Mouse (Mus musculus): ENCODE results near the gene Ift80. TPM values are rescaled to one million over a fixed set of nuclear protein-coding genes. Genes with fewer than 3 reads are reported as not detected.
"Not testable (repeated sequence)": the region's sequence is repeated elsewhere in the genome, so short reads cannot be mapped to it uniquely, and the experiment has no call there.

Gene Ift80
- total RNA-seq (2021), result 10 to 100 TPM; 26.0 to 28.4 TPM

DNA sequence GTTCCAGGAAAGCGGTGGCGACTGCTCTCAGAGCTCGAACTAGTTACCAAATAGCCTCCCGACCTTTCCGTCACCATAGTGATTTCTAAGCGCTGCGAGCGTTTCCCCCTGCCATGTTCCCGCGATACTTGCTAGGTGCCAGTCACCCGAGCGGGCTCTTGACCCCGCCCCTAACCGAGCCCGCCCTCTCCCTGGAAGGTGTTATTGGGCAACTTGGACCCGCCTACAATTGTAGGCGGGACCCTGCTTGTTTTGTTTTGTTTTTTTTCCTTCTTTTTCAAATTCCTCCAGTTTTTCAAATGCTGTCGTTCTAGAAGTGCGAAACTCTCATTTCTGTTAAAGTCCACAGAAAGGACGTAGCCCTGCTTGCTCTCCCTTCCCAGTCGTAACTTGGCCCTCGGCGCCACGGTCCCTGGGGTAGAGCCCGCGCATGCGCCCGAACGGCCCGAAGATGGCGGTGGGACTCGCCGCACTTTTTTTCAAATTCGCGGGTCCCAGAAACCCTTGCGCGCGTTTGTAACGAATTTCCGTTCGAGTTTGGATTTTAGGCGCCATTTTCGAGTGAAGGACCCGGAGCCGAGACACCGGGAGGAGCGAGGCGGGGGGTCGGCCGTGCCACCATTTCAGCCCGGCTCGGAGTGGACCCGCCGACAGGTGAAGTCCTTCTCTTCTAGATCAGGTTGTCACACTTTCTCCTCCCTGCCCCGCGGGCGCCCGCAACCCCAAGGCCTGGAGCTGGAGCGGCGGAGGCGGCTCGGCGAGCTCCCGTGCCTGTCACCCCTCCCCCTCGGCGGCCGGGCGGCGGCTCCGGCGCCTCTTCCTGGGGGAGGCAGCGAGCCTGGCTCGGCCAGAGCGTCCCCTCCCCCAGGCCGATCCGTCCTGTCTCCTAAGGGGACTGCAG, at the start of gene Ift80, which contains the start of gene Smc4:
Ift80 (minus strand) TSS at position 134 of the 901 bp plus-strand sequence.
Smc4 (plus strand) TSS at position 302 of the 901 bp plus-strand sequence.
- DNase-seq, result peak; percentile 92 to 94

- DNase-seq, result no peak
Measured at GRCm38 (mm10) chr3:69051894-69052293, 47.5 kb upstream of the Ift80 start.

- DNase-seq, result no peak
Measured at GRCm38 (mm10) chr3:69049011-69049410, 44.6 kb upstream of the Ift80 start.

DNA sequence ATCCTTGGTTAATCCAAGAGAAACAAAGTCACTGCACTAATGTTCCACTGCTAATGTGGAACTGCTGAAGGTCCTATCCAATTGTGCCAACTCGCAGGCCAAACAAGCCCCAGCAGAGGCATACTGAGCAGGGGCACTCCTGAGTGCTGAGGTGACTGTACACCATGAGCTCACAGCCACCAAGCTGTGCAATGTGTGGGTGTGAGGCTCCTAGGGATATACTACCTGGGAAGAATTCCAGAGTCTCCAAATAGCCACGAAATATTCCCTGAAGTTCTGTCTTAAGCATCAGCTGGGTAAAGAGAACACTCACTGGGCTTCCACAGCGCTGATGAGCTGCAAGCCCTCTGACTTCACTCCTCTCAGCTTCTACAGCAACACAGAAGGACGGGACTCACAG, 43.3 kb upstream of the Ift80 start:
- no peak for DNase-seq

DNA sequence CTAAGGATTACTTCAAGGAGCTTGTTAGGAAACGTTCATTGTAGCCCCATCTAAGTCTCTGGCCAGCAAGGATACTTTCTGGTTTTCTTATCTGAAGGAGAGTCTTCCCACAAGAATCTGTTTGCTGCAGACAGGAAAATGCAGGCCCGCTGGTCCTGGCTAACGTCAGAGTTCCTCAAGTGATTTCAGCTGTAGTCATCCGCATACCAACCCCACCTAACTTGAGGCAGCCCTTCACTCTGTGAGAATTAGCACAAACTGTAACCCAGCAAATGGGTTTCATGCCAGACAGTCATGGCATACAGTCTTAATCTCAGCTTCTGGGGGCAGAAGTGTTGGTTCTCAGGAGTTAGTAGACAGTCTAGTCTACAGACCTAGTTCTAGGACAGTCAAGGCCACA, 42.1 kb upstream of the Ift80 start:
- no peak for DNase-seq

- DNase-seq, result no peak
Measured at GRCm38 (mm10) chr3:69045750-69046149, 41.4 kb upstream of the Ift80 start.

GRCm38 (mm10) chr3:69045400-69045703, 41.0 kb upstream of the Ift80 start:
- no peak for DNase-seq

- peak; percentile 88 for DNase-seq
Measured at GRCm38 (mm10) chr3:69044645-69045399, 40.5 kb upstream of the Ift80 start, which contains the start of gene Trim59. TSS of gene Trim59 (minus strand) at chr3:69044755.

DNA sequence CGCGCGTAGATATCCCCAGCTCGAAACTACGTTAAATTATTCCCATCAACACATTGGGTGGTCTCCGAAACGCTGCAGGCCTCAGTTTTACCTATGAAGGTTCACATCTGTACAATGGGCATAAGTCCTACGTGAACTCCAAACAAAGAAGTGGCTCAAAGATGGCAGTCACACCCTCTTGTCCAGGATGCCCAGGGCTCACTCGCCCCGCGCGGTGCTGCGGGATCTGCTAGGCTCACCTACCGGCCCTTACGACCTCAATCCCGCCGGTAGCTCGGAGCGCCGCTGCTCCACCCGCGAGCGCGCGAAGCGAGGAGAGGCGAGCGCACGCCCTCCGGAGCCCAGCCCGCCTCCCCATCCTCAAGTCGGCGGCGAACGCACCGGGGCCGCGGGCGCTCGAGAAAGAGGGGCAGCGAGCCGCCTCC, 39.8 kb upstream of the Ift80 start:
- no peak for DNase-seq

- no peak for DNase-seq
Measured at GRCm38 (mm10) chr3:69041298-69041697, 36.9 kb upstream of the Ift80 start.

DNA sequence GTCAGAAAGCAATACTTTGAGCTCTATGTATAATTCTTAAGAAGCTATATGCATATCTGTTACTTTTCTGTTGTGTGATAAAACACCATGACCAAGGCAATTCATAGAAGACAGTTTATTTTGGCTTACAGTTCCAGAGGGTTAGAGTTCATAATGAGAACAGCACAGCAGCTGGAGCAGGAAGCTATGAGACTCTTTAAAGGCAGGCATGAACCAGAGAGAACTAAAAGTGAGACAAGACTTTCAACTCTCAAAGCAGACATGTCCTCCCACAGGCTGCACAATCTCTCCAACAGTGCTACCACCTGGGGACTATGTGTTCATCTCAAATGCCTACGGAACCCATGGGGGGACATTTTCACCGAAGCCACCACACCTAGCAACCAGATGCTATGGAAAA, 35.7 kb upstream of the Ift80 start:
- DNase-seq, result no peak

DNA sequence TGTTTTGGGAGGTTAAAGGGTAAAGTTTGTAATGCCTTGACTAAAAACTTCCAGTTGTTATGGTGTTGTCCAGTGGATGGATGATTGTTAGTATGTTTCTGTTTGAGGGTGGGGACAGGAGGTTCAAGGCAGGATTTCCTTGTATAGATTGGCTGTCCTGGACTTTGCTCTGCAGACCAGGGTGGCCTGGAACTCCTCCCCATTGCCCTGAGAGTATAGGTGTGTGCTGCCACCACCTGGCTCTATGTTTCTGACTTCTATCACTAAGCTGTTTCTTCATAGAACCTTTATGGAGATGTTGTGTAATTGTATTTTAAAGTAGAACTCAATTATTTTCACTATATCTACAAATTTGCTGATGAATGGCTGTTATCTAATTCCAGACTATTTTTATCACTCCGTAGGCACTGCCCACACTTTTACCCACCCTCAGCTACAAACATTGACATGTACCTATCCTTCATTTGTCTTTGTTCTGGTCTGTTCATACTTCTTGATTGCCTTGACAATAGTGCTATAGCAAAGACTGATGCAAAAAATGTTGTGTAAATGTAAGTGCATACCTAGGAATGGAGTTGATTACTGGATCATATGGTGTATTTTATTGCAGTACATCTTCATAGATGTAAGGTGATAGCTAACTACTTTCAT, 21.9 kb upstream of the Ift80 start:
- no peak for DNase-seq

DNA sequence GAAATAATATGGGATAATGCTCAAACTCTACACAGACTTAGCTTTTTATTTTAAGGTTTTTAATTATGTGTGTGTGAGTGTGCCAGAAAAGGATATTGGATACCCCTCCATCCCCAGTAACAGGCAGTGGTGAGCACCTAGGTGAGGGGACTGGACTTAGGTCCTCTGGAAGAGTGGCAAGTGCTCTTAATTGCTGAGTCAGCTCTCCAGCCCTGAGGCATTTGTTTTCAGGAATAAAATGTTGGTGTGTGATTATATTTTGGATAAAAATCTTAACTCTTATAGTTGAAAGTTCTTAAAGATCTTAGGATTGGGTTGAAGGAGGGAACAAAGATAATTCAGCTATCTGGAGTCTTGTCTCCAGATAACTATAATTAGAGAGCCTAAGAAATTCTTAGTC, 16.4 kb upstream of the Ift80 start:
- DNase-seq, result no peak

GRCm38 (mm10) chr3:69020285-69020684, 15.9 kb upstream of the Ift80 start:
- DNase-seq, result no peak

GRCm38 (mm10) chr3:69018635-69019034, 14.3 kb upstream of the Ift80 start:
- DNase-seq, result not testable (repeated sequence)

DNA sequence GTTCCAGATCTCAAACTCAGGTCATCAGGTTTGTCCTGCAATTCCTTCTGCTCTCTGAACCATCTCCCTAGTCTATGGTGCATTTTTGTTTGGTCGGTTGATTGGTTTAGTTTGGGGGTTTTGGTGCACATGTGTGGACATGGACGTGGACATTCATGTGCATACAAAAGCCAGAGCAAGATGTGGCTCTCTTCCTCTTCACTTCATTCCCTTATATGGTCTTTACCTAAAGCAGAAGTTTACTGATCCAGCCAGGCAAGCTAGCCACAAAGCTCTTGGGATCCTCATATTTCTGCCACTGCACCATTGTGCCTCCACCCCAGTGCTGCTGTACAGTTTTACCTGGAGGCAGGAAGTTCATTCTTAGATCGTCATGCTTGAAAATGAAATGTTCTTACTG, 12.8 kb upstream of the Ift80 start:
- DNase-seq, result no peak

DNA sequence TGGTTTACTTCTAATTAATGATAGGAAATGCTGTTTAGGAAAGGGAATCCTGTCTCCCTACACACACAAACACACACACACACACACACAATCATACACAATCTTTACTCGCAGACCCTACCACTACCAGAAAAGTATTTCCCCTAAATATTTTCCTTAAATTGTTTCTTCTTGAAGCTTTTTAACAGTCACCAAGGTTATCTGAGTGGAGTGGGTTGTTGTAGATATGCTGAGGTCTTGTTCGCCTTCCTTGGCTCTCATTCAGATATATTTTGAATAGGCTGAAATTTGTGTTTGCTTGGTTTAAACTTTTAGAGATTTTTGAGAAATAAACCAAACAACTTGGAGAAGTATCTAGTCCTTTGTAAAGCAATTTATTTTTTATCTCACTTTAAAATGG, 4.5 kb upstream of the Ift80 start:
- no peak for DNase-seq

GRCm38 (mm10) chr3:69006246-69006760, 1.9 kb upstream of the Ift80 start:
- no peak for DNase-seq

DNA sequence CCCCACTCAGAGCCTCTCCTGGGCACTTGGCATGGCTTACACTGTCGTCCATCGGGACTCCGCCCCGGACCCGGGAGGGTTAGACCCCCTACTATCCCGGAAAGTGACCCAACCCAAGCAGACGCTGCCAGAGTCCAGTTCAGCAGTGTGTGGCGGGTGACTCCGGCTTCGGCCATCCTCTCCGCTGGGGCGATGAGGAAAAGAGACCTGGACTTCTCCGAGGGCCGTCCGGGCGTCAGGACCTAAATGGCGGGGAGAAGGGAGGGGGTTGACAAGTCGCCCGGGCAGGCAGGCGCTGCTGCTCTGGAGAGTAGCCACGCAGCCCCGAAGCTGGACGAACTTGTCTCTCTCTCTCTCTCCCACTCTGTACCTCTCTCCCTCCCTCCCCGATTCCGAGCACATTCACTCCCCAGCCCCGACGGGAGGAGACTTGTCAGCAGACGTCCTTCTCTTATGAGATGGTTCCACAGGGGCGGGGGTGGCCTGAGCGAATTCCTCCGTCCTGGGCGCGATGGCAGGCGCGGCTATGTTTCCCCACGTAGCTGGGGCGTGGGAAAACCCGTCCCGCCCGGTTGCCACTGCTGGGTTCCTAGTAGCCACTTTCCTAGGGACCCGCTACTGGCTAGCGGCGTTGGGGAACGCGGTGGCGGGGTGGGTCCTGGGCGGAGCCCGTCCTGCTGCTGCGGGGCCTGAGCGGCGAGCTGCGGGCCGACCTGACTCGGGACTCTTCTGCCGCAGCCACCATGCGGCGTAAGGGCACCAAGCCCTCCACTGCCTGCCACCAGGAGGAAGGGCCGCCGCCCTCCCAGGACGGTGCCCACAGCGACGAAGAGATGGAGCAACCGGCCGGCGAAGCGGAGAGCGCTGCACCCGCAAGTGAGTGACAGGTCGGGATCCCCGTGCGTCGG, 1.2 kb upstream of the Ift80 start:
- DNase-seq, result peak in 1 of 2 experiments; percentile 21

DNA sequence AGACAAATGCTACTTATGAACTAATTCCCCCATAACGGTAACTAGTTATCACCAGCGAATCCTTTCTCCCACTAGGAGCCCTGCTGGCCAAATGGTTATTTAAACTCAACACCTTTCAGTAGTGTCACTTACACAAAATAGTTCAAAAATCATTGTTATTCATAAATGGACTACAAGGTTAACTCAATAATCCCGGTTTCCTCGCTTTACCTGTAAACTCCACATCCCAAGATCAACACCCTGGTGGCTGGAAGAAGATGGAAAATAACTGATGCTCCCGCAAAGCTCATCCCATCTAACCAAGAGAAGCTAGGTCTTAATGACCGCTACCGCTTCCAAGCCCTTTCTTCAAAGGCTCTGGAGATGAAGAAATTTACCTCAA, 324 bp downstream of the Ift80 start:
- no peak for DNase-seq

- no peak for DNase-seq
Measured at GRCm38 (mm10) chr3:69002781-69003180, 1.6 kb downstream of the Ift80 start.

- DNase-seq, result no peak
Measured at GRCm38 (mm10) chr3:68986550-68986949, 17.8 kb downstream of the Ift80 start.

All from layer of hippocampus, postnatal 36 days (tissue).